Mouse (Mus musculus): ENCODE measurements around the gene Rab43. TPM values are rescaled to one million over a fixed set of nuclear protein-coding genes. Genes with fewer than 3 reads are reported as not detected.

The Rab43 gene
- polyA plus RNA-seq, 1 experiment = 8.3 TPM

DNA sequence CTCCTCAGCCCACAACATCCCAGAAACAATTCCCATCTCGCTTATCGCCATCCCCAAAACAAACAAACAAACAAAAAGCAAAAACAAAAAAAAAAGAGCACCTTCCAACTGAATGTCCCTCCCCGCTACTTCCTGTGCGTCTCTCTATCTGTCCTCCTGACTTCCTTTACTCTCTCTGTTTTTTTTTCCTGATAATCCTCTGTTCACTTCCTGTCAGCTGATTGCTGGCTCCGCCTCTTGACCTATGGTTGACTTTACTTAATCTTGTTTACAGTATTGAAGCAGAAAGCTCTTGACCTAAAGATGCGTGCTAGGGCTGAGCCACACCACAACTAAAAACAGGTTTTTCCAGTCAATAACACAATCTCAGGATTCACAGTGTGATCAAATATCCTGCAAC is 63.4 kb downstream of the Rab43 start:
- Histone ChIP-seq H3K79me2 (ENCODE audit: control insufficient read depth, insufficient read depth) (no peaks in the 10 kb centered on the region), H3K4me3 (ENCODE audit: insufficient read depth, poor library complexity, severe bottlenecking) (no peak overlapping the region), H3K36me3 (ENCODE audit: control insufficient read depth, insufficient read depth) (no peaks in the 10 kb centered on the region), H3K79me3 (ENCODE audit: low read depth) (no peaks in the 10 kb centered on the region), H3ac (ENCODE audit: control insufficient read depth, insufficient read length, low read depth) (no peak overlapping the region), H3K27me3 (ENCODE audit: control insufficient read depth, insufficient read depth, insufficient read length) (peaks cover 8% of the 10 kb centered on the region)
- TF ChIP-seq CEBPB (IDR thresholded peaks at IDR 0.05; ENCODE audit: low read depth) (no peak), FOSL1 (IDR thresholded peaks at IDR 0.05; ENCODE audit: insufficient read depth, low read length, poor library complexity, severe bottlenecking) (no peak), MYOG (IDR thresholded peaks at IDR 0.05; ENCODE audit: control insufficient read depth, extremely low read depth, insufficient read length) (no peak), USF1 (IDR thresholded peaks at IDR 0.05; ENCODE audit: low read depth) (no peak), MAX (IDR thresholded peaks at IDR 0.05) (no peak), MYOD1 (IDR thresholded peaks at IDR 0.05; ENCODE audit: control insufficient read depth, insufficient read length, low read depth) (no peak), CTCF (IDR thresholded peaks at IDR 0.05; ENCODE audit: control insufficient read depth, insufficient read depth, insufficient read length) (no peak)

DNA sequence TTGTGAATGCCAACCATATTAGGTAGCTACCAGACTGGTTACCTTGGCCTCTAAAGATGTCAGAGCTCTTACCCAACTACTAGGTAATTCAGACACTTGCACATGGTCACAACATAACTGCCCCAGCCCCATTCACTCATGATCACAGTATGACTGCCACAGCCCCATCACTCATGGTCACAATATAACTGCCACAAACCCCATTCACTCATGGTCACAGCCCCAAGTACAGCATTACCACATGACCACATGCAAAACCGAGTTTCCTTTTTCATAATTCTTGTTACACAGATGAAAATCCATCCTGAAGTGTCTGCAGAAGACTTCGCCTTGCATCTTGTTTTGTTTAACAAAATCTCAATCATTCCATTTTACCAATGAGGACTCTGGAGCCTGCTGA is 63.9 kb downstream of the Rab43 start:
- Histone ChIP-seq H3K79me3 (ENCODE audit: low read depth) (no peaks in the 10 kb centered on the region), H3K79me2 (ENCODE audit: control insufficient read depth, insufficient read depth) (no peaks in the 10 kb centered on the region), H3K27me3 (ENCODE audit: control insufficient read depth, insufficient read depth, insufficient read length) (peaks cover 8% of the 10 kb centered on the region), H3K36me3 (ENCODE audit: control insufficient read depth, insufficient read depth) (no peaks in the 10 kb centered on the region), H3ac (ENCODE audit: control insufficient read depth, insufficient read length, low read depth) (no peak overlapping the region), H3K4me3 (ENCODE audit: insufficient read depth, poor library complexity, severe bottlenecking) (no peak overlapping the region)
- TF ChIP-seq CEBPB (IDR thresholded peaks at IDR 0.05; ENCODE audit: low read depth) = no peak
- no peak for TF ChIP-seq MYOD1 (IDR thresholded peaks at IDR 0.05; ENCODE audit: control insufficient read depth, insufficient read length, low read depth)
- TF ChIP-seq MAX (IDR thresholded peaks at IDR 0.05) = no peak
- TF ChIP-seq FOSL1 (IDR thresholded peaks at IDR 0.05; ENCODE audit: insufficient read depth, low read length, poor library complexity, severe bottlenecking) = no peak
- TF ChIP-seq MYOG (IDR thresholded peaks at IDR 0.05; ENCODE audit: control insufficient read depth, extremely low read depth, insufficient read length) = no peak
- no peak for TF ChIP-seq USF1 (IDR thresholded peaks at IDR 0.05; ENCODE audit: low read depth)
- no peak for TF ChIP-seq CTCF (IDR thresholded peaks at IDR 0.05; ENCODE audit: control insufficient read depth, insufficient read depth, insufficient read length)

DNA sequence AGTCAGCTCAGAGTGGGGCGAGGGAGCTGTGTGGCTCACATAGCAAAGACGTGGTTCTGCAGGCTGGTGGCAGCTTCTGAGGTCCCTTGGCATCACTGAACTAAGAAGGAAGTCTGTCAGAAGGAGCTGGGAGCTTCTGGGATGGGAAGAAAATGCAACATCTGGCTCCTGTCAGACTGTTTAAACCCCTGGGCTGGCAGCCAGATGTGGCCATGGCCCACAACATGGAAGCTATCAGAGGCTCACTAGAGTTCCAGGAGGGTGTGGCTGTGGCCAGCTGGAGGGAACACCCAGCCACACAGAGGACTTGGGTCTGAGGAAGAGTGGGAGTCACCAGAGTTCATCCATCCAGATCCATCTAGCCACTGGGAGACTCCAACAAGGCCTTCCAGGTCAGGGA is 65.1 kb downstream of the Rab43 start:
- Histone ChIP-seq H3K36me3 (ENCODE audit: control insufficient read depth, insufficient read depth) (no peaks in the 10 kb centered on the region), H3K79me3 (ENCODE audit: low read depth) (no peaks in the 10 kb centered on the region), H3K27me3 (ENCODE audit: control insufficient read depth, insufficient read depth, insufficient read length) (peaks cover 5% of the 10 kb centered on the region), H3K4me3 (ENCODE audit: insufficient read depth, poor library complexity, severe bottlenecking) (no peak overlapping the region), H3ac (ENCODE audit: control insufficient read depth, insufficient read length, low read depth) (no peak overlapping the region), H3K79me2 (ENCODE audit: control insufficient read depth, insufficient read depth) (no peaks in the 10 kb centered on the region)
- TF ChIP-seq CEBPB (IDR thresholded peaks at IDR 0.05; ENCODE audit: low read depth) (no peak), MAX (IDR thresholded peaks at IDR 0.05) (no peak), MYOG (IDR thresholded peaks at IDR 0.05; ENCODE audit: control insufficient read depth, extremely low read depth, insufficient read length) (no peak), FOSL1 (IDR thresholded peaks at IDR 0.05; ENCODE audit: insufficient read depth, low read length, poor library complexity, severe bottlenecking) (no peak), MYOD1 (IDR thresholded peaks at IDR 0.05; ENCODE audit: control insufficient read depth, insufficient read length, low read depth) (no peak), CTCF (IDR thresholded peaks at IDR 0.05; ENCODE audit: control insufficient read depth, insufficient read depth, insufficient read length) (no peak), USF1 (IDR thresholded peaks at IDR 0.05; ENCODE audit: low read depth) (no peak)

DNA sequence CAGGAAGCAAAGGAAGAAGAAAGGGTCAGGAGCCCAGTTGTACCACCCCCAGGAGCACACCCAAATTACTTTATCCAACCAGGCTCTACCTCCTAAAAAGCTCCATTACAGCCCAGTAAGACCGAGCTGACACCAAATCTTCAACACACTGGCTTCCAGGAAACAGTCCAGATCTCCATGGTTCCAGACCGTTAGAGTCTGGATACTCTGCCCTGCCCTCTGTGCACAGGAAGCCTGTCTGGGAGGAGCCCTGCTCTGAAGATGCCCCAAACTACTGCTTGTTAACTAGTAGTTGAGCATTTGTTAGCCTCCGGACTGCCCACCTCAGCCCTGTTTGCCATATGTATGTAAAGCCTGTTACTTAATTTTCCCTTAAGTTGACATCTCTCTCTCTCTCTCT is 65.9 kb downstream of the Rab43 start:
- TF ChIP-seq CTCF (IDR thresholded peaks at IDR 0.05; ENCODE audit: control insufficient read depth, insufficient read depth, insufficient read length) (no peak), USF1 (IDR thresholded peaks at IDR 0.05; ENCODE audit: low read depth) (no peak), MYOG (IDR thresholded peaks at IDR 0.05; ENCODE audit: control insufficient read depth, extremely low read depth, insufficient read length) (no peak), MAX (IDR thresholded peaks at IDR 0.05) (no peak), FOSL1 (IDR thresholded peaks at IDR 0.05; ENCODE audit: insufficient read depth, low read length, poor library complexity, severe bottlenecking) (no peak), MYOD1 (IDR thresholded peaks at IDR 0.05; ENCODE audit: control insufficient read depth, insufficient read length, low read depth) (no peak), CEBPB (IDR thresholded peaks at IDR 0.05; ENCODE audit: low read depth) (no peak)
- H3K79me2 ChIP-seq (ENCODE audit: control insufficient read depth, insufficient read depth) = no peaks in the 10 kb centered on the region

DNA sequence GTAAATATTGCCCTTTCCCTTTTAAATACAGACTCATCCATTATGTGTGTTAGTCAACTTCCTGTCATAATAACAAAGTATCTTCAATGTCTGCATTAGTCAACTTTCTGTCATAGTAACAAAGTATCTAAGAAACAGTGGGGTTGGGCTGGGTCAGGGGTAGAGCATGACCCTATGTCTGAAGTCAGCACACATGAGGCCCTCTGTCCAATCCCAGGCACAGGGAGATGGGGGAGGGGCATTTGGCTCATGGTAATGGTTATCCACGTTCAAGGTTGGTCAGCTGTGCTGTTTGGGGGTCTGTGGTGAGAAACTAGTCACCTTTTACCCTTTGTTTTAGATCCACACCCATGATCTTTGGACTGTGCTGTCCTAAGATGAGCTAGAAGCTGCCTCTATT is 66.7 kb downstream of the Rab43 start:
- no peak for TF ChIP-seq MYOD1 (IDR thresholded peaks at IDR 0.05; ENCODE audit: control insufficient read depth, insufficient read length, low read depth)
- TF ChIP-seq MYOG (IDR thresholded peaks at IDR 0.05; ENCODE audit: control insufficient read depth, extremely low read depth, insufficient read length) = no peak
- peak; percentile 55 for TF ChIP-seq USF1 (IDR thresholded peaks at IDR 0.05; ENCODE audit: low read depth)
- no peak for TF ChIP-seq CTCF (IDR thresholded peaks at IDR 0.05; ENCODE audit: control insufficient read depth, insufficient read depth, insufficient read length)
- no peak for TF ChIP-seq CEBPB (IDR thresholded peaks at IDR 0.05; ENCODE audit: low read depth)
- no peak for TF ChIP-seq FOSL1 (IDR thresholded peaks at IDR 0.05; ENCODE audit: insufficient read depth, low read length, poor library complexity, severe bottlenecking)
- TF ChIP-seq MAX (IDR thresholded peaks at IDR 0.05) = no peak
- Histone ChIP-seq H3K79me3 (ENCODE audit: low read depth) (no peaks in the 10 kb centered on the region), H3K4me3 (ENCODE audit: insufficient read depth, poor library complexity, severe bottlenecking) (no peak overlapping the region), H3ac (ENCODE audit: control insufficient read depth, insufficient read length, low read depth) (no peak overlapping the region), H3K79me2 (ENCODE audit: control insufficient read depth, insufficient read depth) (no peaks in the 10 kb centered on the region), H3K27me3 (ENCODE audit: control insufficient read depth, insufficient read depth, insufficient read length) (no peaks in the 10 kb centered on the region), H3K36me3 (ENCODE audit: control insufficient read depth, insufficient read depth) (no peaks in the 10 kb centered on the region)

More for the DNA sequence above, 65.9 kb downstream of the Rab43 start:
- no peak overlapping the region for H3K4me3 ChIP-seq (ENCODE audit: insufficient read depth, poor library complexity, severe bottlenecking)
- H3K27me3 ChIP-seq (ENCODE audit: control insufficient read depth, insufficient read depth, insufficient read length) = no peaks in the 10 kb centered on the region
- H3K36me3 ChIP-seq (ENCODE audit: control insufficient read depth, insufficient read depth) = no peaks in the 10 kb centered on the region
- H3K79me3 ChIP-seq (ENCODE audit: low read depth) = no peaks in the 10 kb centered on the region
- no peak overlapping the region for H3ac ChIP-seq (ENCODE audit: control insufficient read depth, insufficient read length, low read depth)

DNA sequence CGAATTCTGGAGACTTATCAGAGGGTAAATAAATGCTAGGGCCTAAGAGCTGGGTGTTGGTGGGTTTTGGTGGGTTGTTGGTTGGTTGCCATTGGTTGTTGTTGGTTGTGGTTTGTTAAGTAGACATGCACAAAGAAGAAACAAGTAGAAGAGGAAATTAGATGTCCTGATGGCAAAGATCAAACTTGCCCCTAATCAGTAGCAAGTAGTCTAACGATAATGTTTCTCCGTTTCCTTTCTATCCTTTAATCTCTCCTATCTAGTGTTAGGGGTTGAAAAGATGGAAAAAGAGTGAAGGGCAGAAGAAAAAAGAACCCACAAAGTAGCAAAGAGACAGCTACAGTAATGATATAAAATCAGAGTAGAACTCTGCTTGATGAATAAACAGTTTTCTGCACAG is 67.3 kb downstream of the Rab43 start:
- no peak overlapping the region for H3K4me3 ChIP-seq (ENCODE audit: insufficient read depth, poor library complexity, severe bottlenecking)
- H3K79me2 ChIP-seq (ENCODE audit: control insufficient read depth, insufficient read depth) = no peaks in the 10 kb centered on the region
- no peak for TF ChIP-seq MYOG (IDR thresholded peaks at IDR 0.05; ENCODE audit: control insufficient read depth, extremely low read depth, insufficient read length)
- H3ac ChIP-seq (ENCODE audit: control insufficient read depth, insufficient read length, low read depth) = no peak overlapping the region
- no peaks in the 10 kb centered on the region for H3K36me3 ChIP-seq (ENCODE audit: control insufficient read depth, insufficient read depth)
- no peaks in the 10 kb centered on the region for H3K79me3 ChIP-seq (ENCODE audit: low read depth)
- no peaks in the 10 kb centered on the region for H3K27me3 ChIP-seq (ENCODE audit: control insufficient read depth, insufficient read depth, insufficient read length)
